In the genomic region with DNA sequence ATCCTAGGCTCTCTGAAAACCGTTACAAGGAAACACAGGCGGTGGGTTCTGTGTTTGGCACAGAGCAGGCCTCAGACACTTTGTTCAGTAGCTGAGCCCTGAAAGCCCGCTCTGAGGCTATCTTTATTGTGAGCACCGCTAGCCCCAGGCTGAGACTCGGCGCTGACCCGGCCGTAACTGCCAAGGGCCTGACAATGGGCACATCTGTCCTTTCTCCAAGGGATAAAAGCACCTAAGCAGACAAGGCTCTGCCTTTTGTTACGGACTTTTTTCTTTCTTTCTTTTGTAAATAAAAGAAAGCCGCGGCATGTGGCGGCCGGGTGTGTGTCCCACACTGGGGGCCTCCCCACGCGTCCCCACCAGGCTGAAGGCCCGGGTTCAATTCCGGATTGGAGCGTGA, we compare ENCODE assay signal across 11 mouse cellular contexts. TPM values are rescaled to one million over a fixed set of nuclear protein-coding genes. Genes with fewer than 3 reads are reported as not detected.
DNase-seq lines count a peak whose midpoint lies in the region; ATAC-seq and TF ChIP-seq lines count a peak whose summit lies in the region.
"Had no signal": no experiment of that assay in that cellular context is flagged by ENCODE, and none has a peak within 500 bp of the region (broad histone marks: within the 10 kb centered on the region; RNA-seq: fewer than 3 reads in every experiment).

No protein-coding gene starts in this region.

- H3K9ac ChIP-seq in liver, embryonic 12.5 days: no peak overlapping the region
- H3K9ac ChIP-seq in liver, postnatal 0 days (replicated peaks): no peak overlapping the region
- H3K9ac ChIP-seq in forebrain, postnatal 0 days: no peak overlapping the region
- H3K9ac ChIP-seq in neural tube, embryonic 11.5 days (ENCODE audit: low read length): no peak overlapping the region

- H3K4me2 ChIP-seq in liver, embryonic 12.5 days: peak overlapping the region; percentile 68
- H3K4me2 ChIP-seq in liver, postnatal 0 days (ENCODE audit: low read depth, low read length): no peak overlapping the region
- no peak overlapping the region for H3K4me2 ChIP-seq in forebrain, postnatal 0 days (ENCODE audit: low read depth)
- peak overlapping the region; percentile 17; the same call in 1 of the 2 replicates for H3K4me2 ChIP-seq in neural tube, embryonic 11.5 days (ENCODE audit: low read depth)

- no peaks in the 10 kb centered on the region for H3K36me3 ChIP-seq in liver, embryonic 12.5 days
- H3K36me3 ChIP-seq in liver, postnatal 0 days (replicated peaks; ENCODE audit: insufficient read depth, low read length): no peaks in the 10 kb centered on the region; the same call in 1 of the 2 replicates
- H3K36me3 ChIP-seq in forebrain, postnatal 0 days (ENCODE audit: insufficient read depth): no peaks in the 10 kb centered on the region
- H3K36me3 ChIP-seq in neural tube, embryonic 11.5 days (ENCODE audit: control insufficient read depth, insufficient read depth, low read length): no peaks in the 10 kb centered on the region

- no peak overlapping the region for H3K4me3 ChIP-seq in liver, embryonic 12.5 days
- H3K4me3 ChIP-seq in liver, postnatal 0 days (ENCODE audit: low read depth, low read length): no peak overlapping the region
- no peak overlapping the region for H3K4me3 ChIP-seq in forebrain, postnatal 0 days (ENCODE audit: low read depth, low read length)
- no peak overlapping the region for H3K4me3 ChIP-seq in neural tube, embryonic 11.5 days (ENCODE audit: low read depth, low read length)

- 9% methylated on average over 18 of the region's 18 CpGs for WGBS in liver, embryonic 12.5 days (ENCODE audit: insufficient replicate concordance)
- 29% methylated on average over 18 of the region's 18 CpGs for WGBS in liver, postnatal 0 days (ENCODE audit: insufficient replicate concordance)
- 9% methylated on average over 18 of the region's 18 CpGs for WGBS in forebrain, postnatal 0 days
- WGBS in neural tube, embryonic 11.5 days: 1% methylated on average over 18 of the region's 18 CpGs

- no peak overlapping the region for H3K27ac ChIP-seq in liver, embryonic 12.5 days
- H3K27ac ChIP-seq in liver, postnatal 0 days (ENCODE audit: low read depth): no peak overlapping the region
- no peak overlapping the region for H3K27ac ChIP-seq in forebrain, postnatal 0 days (ENCODE audit: low read depth, low read length)
- no peak overlapping the region for H3K27ac ChIP-seq in neural tube, embryonic 11.5 days (ENCODE audit: low read depth, low read length)

- TF ChIP-seq CTCF in liver, postnatal 0 days (IDR thresholded peaks at IDR 0.05; ENCODE audit: low read depth): no peak
- no peak for TF ChIP-seq CTCF in forebrain, postnatal 0 days (IDR thresholded peaks at IDR 0.05; ENCODE audit: low read depth)

- H3K4me1 ChIP-seq in liver, embryonic 12.5 days: peaks cover 5% of the 10 kb centered on the region; the same call in 1 of the 2 replicates
- H3K4me1 ChIP-seq in liver, postnatal 0 days (ENCODE audit: insufficient read depth): peaks cover 3% of the 10 kb centered on the region; the same call in 1 of the 2 replicates
- 0 out of 2 replicates have a peak, but pooled peaks cover 4% of the 10 kb centered on the region for H3K4me1 ChIP-seq in forebrain, postnatal 0 days (ENCODE audit: insufficient read depth)
- H3K4me1 ChIP-seq in neural tube, embryonic 11.5 days (ENCODE audit: control insufficient read depth, insufficient read depth, low read length): peaks cover 3% of the 10 kb centered on the region; the same call in 1 of the 2 replicates

- no peak for ATAC-seq in liver, embryonic 12.5 days
- no peak for ATAC-seq in liver, postnatal 0 days
- no peak for ATAC-seq in forebrain, postnatal 0 days
- 0 out of 2 replicates have a peak, but pooled peaks have one; percentile 11 for ATAC-seq in neural tube, embryonic 11.5 days (ENCODE audit: insufficient read depth, low FRiP score, low TSS enrichment)

- intact Hi-C loops in left cerebral cortex, postnatal 25 days (cut with DNase I): no loop called here

- DNase-seq in liver, postnatal 0 days: no peak
- DNase-seq in embryo, embryonic 11 days: peak; percentile 67
- peak; percentile 15 for DNase-seq in forebrain, postnatal 0 days
- DNase-seq in neural tube, embryonic 11.5 days (ENCODE audit: low spot score): peak; percentile 60
- DNase-seq in layer of hippocampus, adult 9-10 months (ENCODE audit: low spot score): no peak
- no peak for DNase-seq in left cerebral cortex, postnatal 25 days (ENCODE audit: low spot score in 2 of 2)
- DNase-seq in adipocyte (ENCODE audit: low spot score): no peak
- DNase-seq: kidney, postnatal 4 days had no signal

- no peaks in the 10 kb centered on the region for H3K9me3 ChIP-seq in liver, embryonic 12.5 days (replicated peaks)
- no peaks in the 10 kb centered on the region for H3K9me3 ChIP-seq in liver, postnatal 0 days (ENCODE audit: low read length)
- no peaks in the 10 kb centered on the region for H3K9me3 ChIP-seq in forebrain, postnatal 0 days (ENCODE audit: low read length)
- H3K9me3 ChIP-seq in neural tube, embryonic 11.5 days (ENCODE audit: control insufficient read depth, low read length): no peaks in the 10 kb centered on the region

- peaks cover 100% of the 10 kb centered on the region for H3K27me3 ChIP-seq in liver, embryonic 12.5 days (replicated peaks)
- peaks cover 81% of the 10 kb centered on the region for H3K27me3 ChIP-seq in liver, postnatal 0 days (ENCODE audit: insufficient read depth, low read length)
- H3K27me3 ChIP-seq in forebrain, postnatal 0 days (ENCODE audit: insufficient read depth, low read length): peaks cover 83% of the 10 kb centered on the region
- H3K27me3 ChIP-seq in neural tube, embryonic 11.5 days (ENCODE audit: control insufficient read depth, insufficient read depth, low read length): peaks cover 93% of the 10 kb centered on the region

- TF ChIP-seq EP300 in liver, postnatal 0 days (IDR thresholded peaks at IDR 0.05; ENCODE audit: low read depth): no peak

RNA-seq across cellular contexts. Expression of a gene that starts 1.3 kb away (rescaled TPM):
- 2.1 and 2.6 TPM in 2 replicates for polyA plus RNA-seq in liver, embryonic 12.5 days (2016; fragmentation: Nextera tagmentation; extraction: Ambion mirVana)
- polyA plus RNA-seq in liver, postnatal 0 days (2015; fragmentation: Nextera tagmentation; extraction: Ambion mirVana): 7.5 and 9.1 TPM in 2 replicates
- total RNA-seq in forebrain, postnatal 0 days (2014; rRNA removed): 0.92 and 3.8 TPM in 2 replicates
- polyA plus RNA-seq in forebrain, postnatal 0 days (2015; fragmentation: Nextera tagmentation; extraction: Ambion mirVana): 0.23 and 0.64 TPM in 2 replicates
- polyA plus RNA-seq in neural tube, embryonic 11.5 days (2014; fragmentation: Nextera tagmentation; extraction: Ambion mirVana): 8.6 and 10.1 TPM in 2 replicates
- total RNA-seq in left cerebral cortex, postnatal 25 days (2021): under 1 TPM; 0.14 to 0.27 TPM
- polyA plus RNA-seq: gonadal fat pad, adult 2 months; lung, embryonic 16.5 days had no signal

Comparison
In these comparisons a context has a peak if more than half of its experiments do, and no peak if none do; other contexts are left out.
1. H3K4me2 ChIP-seq: peak in liver, embryonic 12.5 days (single experiment) and neural tube, embryonic 11.5 days (single experiment); none in liver, postnatal 0 days (single experiment) and forebrain, postnatal 0 days (single experiment).
2. DNase-seq: peak in embryo, embryonic 11 days (single experiment), forebrain, postnatal 0 days (single experiment) and neural tube, embryonic 11.5 days (single experiment); none in liver, postnatal 0 days (single experiment), layer of hippocampus, adult 9-10 months (single experiment), left cerebral cortex, postnatal 25 days (0 of 2) and adipocyte (single experiment).